Mouse (Mus musculus) erythroid progenitor cell, adult 5-6 weeks (primary cell): ENCODE measurements around the gene 1520401A03Rik. TPM values are rescaled to one million over a fixed set of nuclear protein-coding genes. Genes with fewer than 3 reads are reported as not detected.
A peak's percentile ranks its signal among the peaks of the same experiment; 100 is the strongest.
"Not testable (repeated sequence)": the region's sequence is repeated elsewhere in the genome, so short reads cannot be mapped to it uniquely, and the experiment has no call there.

Experiments used
- ATAC-seq: replicated peaks from 2 replicates; pipeline ENCODE4 v1.8.0; 2016; ENCODE audit warnings: moderate number of reproducible peaks, mild to moderate bottlenecking, moderate TSS enrichment, inconsistent platforms; ENCODE audit not compliant: poor library complexity, low FRiP score, severe bottlenecking
- total RNA-seq, 2 experiments: library from RNA; stranded (forward) in 1 of 2; stranded (reverse) in 1 of 2; fragments of 150-400 nt in 1 of 2; fragments of 186-747, 209-891 nt in 1 of 2; gene quantifications; 2 replicates each; pipeline versions ENCODE4 v1.2.3 to v1.2.4; 2015 to 2017; ENCODE audit warnings: low replicate concordance in 2 of 2

Gene 1520401A03Rik
- not detected in 2 replicates for total RNA-seq (2015; ENCODE audit: low replicate concordance)
- not detected in 2 replicates for total RNA-seq (2017; ENCODE audit: low replicate concordance)

DNA sequence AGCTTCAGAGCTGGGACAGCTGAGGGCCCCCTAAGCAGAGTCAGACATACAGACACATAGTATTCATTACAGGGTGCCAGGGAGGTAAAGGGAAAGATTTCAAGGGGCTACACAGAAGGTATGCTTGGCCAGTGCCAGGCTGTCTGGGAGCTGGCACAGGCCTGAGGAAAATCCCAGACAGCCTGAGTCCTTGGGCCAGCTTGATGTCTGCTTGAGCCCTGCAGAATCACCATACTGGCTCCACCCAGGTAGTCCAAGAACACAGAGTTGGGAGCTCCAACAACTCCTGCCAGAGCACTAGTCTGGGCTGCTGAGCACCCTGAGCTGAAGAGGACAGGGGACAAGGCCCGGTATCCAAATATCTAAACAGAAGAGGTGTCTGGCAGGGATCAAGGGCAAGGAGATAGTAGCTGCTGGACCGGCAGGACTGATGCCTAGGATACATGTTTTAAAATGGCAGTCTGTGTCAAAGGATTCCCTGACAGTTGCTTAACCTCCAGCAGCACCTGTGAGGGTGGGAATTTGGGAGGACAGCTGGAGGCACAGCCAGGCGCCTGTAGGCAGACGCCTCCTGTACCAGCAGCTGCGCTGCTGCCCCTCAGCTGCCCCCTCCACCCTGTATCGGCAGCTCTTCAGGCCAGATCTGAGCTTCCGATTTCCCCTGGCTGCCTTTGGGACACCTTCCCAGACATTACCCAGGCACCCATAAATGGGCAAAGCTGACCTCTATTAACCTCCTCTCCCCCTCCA lies at the start of gene 1520401A03Rik:
Gene 1520401A03Rik (minus strand): TSS at position 408 of the 750 bp plus-strand sequence.
- no peak for ATAC-seq

DNA sequence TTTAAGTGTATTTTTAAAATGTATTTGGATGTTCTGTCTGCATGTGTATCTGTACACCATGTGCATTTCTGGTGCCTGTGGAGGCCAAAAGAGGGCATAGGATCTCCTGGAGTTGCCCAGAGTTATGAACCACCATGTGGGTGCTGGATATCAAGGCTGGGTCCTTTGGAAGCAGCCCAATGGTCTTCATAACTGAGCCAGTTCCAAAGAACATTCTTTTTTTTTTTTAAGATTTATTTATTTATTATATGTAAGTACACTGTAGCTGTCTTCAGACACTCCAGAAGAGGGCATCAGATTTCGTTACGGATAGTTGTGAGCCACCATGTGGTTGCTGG lies 49.6 kb upstream of the 1520401A03Rik start:
- not testable (repeated sequence) for ATAC-seq

DNA sequence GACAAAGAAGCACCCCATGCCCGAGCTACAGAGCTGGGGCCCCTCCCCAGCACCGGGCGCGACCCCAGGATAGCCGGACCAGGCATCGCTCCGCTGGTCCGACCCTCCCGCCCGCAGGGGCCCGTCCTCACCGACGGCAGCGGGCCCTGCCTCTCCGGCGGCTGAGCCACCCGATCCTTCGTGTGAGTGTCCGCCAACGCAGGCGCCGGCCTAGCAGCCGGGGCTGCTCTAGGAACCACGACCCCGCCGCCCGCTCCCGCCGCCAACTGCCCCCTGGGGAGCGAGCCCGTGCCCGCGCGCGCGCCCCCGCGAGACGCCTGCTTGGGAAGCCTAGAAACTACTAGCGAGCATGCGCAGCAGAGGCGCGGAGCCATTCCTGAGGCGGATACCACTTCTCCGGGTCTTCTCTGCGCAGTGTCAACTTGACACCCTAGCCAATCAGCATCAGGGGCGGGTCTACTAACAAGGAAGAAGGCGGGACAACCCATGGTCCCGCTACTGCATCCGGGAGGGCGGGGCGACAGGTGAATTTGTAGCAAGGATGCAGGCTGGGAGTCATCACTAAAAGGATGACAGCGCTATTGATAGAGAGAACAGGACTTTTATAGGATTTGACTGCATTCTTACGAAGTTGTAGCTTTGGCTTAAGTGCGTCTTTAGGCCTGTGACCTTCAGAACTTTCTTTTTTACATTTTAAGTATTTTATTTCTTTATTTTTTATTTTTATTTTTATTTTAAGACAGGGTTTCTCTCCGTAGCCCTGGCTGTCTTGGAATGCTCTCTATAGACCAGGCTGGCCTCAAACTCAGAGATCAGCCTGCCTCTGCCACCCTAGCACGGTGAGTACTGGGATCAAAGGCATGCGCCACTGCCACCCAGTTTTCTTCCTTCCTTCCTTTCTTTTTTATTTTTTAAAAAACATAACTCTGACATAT lies 49.0 kb upstream of the 1520401A03Rik start, which contains the start of gene Flywch1:
Gene Flywch1 (minus strand): TSS at position 319 of the 935 bp plus-strand sequence.
- peak; percentile 99 for ATAC-seq

DNA sequence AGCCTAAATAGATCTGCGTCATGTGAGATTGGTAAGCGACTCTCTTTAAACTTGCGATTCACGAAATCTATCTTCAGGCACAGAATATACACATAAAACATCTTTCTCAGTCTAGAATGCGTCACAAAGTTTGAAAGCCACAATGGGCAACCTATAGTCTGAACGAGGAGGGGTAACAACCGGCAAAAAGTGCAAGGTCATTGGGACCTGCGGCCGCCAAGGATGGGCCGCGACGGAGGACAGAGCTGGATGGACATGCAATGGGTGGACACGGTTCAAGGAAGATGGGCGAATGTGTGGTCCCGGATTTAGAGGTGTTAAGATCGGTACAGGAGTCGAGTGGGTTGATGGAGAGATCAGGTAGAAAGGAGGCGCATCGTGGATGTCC lies 48.3 kb upstream of the 1520401A03Rik start:
- ATAC-seq = peak; percentile 54

DNA sequence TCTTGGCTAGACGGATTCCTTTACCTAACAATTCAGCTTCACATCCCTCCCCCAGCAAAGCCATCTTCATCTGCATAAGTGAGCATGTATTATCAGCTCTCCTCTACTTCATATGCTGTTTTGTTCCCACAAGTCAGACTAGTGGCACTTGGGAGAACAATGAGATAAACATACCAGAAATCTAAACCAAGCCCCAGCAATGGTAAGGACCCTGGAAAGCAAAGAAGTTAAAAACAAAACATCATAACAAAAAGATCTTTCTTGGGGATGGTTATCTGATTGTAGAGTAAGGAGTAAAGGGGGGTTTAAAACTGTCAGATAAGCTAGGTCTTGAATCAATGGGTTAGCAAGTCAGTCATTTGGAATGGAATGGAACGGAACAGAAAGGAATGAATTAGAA lies 47.9 kb upstream of the 1520401A03Rik start:
- no peak for ATAC-seq

DNA sequence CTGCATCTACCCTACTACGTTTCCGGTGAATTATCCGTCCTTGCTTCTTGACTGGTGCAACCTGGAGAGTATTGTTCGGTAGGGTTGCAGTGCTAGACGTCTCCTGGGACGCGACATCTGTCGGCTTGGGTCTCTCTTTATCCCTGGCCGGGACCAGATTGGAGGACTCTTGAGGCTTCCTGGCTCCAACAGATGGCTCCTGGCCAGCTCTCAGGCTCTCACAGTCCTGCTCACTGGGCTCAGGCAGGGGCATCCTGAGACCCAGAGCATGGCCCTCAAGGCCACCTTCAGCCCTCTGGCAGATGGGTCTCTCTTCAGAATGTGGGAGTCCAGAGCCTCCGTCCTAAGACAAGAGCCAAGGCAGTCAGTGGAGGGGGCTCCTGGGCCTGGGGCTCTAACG lies 40.4 kb upstream of the 1520401A03Rik start:
- no peak for ATAC-seq

DNA sequence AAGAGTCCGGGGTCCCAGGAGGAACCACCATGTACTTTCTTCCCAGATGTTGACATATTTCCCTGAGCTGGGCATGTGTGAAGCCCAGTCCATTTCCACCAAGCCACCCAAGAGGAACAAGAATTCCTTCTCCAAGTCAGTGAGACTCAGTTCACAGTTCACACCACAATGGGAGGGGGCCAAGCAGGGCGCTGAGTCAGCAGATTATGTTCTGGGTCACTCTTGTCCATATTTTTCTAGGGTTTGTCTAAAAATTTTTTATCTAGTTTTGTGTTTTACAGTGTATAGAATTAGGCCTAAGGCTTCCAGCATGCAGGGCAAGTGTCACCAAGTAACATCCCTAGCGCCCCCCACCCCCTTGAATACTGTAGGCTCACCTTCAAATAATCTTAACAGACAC lies 38.6 kb upstream of the 1520401A03Rik start:
- ATAC-seq = no peak

DNA sequence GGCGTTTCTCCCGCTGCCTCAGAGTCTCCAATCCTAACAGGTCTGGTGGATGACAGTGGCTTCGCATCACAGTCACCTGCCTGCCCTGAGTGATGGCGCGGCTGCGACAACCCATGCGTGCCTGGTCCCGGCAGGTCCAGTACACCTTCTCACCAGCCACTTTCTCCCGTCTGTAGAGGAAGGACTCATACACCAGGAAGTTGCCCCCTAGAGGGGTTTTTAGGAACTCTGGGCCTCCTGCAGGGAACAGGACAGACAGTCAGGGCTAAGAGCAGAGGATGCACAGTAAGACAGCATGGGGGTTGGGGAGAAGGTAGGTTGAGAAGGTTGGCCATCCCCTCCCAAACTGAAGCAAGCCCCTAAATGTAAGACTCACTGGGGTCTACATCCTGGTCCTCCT lies 37.6 kb upstream of the 1520401A03Rik start:
- ATAC-seq = no peak

DNA sequence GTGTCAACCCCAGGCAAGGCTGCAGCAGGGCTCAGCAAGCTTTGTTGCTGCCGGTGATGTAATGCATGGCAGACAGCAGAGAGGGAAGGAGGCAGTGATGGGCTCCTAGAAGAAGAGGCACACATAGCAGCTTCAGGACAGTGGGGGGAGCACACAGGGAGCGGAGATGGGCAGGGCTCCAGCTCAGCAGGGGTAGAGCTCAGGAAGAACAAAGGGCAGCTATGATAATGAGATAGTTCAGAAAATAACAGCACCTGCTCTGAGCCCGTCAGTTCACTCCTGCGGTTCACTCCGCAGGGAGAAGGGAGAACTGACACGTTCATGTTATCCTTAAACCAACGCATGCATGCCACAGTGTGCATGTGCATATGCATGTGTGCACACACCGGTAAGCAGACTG lies 36.2 kb upstream of the 1520401A03Rik start:
- ATAC-seq = no peak

DNA sequence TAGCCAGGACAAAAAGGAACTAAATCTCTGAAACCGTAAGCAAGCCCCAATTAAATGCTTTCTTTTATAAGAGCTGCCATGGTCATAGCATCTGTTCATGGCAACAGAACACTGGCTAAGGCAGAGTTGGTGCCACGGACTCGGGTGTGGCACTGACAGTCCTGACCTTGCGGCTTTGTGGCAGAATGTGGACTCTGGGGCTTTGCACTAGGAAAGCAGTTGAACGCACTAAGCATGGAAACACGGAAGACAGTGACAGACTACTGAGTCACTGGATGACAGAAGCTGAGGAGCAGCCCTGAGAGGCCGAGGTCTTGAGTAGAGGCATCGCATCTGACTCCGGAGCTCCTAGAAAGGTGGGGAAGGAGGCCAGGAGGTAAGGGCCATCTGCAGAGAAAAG lies 35.0 kb upstream of the 1520401A03Rik start:
- ATAC-seq = no peak

DNA sequence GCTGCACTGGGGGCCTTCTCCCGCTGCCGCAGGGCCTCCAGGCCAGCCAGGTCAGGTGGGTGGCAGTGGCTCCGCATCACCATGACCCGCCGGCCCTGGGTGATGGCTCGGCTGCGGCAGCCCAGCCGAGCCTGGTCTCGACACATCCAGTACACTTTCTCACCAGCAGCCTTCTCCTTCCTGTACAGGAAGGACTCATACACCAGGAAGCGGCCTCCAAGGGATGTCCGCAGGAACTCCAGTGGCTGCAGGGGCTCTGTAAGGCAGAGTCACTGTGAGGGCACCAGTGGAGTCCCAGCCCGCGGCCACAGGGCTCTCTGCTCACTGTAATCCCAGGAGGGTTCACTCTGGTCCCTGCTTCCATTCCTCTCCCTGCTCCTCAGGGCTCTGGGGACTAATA lies 33.1 kb upstream of the 1520401A03Rik start:
- no peak for ATAC-seq

DNA sequence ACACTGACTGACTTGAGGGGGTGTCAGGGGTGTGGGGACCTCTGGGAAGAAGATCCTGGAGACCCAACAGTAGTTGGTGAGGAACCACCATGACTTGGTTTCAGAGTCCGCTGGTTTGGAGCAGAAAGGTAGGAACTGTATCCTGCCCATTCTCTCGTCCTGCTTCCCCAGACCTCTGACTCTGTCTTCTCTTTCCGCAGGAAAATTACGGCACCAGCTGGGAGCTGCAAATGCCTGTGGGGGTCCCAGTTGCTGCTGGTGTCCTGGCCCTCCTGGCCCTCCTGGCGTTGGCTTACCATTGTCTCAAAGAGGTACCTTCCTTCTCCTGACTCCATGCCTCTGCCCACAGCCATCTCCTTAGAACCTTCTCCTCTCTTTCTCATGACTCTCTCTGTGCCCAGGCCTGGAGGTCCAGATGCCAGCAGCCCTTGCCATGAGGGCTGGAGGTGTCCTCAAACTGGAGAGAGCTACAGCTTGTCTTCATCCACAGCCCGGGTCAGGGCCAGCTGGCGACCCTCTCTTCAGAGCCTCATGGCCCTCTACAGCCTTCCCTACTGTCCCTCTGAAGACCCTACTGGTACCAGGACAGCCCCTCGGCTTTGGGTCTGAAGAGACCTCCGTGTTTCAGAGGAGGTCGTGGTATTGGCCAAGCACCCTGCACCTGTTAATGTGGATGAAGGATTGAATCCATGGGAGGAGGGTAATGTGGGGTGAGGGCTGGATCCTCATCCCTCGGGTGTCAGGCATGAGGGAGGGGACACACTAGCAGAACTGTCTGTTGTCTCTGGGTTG lies 27.0 kb upstream of the 1520401A03Rik start:
- ATAC-seq = no peak

DNA sequence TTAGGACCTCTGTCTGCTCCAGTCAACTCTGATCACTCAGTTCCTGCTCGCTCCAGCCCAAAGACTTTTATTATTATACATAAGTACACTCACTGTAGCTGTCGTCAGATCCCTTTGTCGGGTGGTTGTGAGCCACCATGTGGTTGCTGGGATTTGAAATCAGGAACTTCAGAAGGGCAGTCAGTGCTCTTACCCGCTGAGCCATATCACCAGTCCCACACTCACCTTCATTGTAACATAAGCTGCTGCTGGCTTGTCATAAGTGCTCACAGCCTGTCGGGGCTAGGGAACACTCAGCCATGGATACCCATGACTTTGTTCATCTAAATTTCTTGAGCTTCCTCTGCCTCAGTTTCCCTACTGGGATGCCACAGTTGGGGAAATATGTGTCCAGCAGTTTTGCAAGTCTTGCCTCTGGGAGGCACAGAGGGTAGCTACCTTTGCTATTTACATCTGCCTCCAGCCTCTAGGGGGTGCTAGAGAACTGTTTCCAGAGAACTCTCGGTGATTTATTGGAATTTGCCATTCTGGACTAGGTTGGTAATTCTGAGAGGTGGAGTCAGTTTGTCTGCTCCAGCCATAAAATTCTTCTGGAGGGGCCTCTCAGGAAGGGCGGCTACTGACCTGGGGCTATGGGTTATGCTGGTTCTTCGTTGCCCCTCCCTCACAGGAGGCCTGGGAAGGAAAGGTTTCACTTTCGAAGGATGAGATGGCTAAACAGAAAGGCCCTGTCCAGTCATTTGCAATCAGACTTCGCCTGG lies 26.2 kb upstream of the 1520401A03Rik start:
- peak; percentile 74 for ATAC-seq

DNA sequence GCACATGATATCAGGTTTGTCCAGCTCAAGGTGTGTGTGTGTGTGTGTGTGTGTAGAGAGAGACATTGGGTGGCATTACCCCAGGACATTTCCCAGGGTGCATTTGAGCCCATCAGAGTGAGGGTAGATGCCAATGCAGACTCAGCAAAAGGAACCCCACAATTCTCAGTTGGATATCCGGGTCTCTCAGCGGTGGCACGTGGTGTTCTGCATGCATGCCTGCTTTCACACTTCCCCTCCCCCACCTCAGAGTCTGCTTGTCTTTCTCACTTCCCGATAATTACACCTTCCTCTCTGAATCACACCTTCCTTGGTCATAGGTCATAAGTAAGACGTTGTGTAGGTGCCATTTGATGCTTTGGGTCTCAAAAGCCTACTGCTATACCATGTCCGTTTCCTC lies 25.4 kb upstream of the 1520401A03Rik start:
- no peak for ATAC-seq

DNA sequence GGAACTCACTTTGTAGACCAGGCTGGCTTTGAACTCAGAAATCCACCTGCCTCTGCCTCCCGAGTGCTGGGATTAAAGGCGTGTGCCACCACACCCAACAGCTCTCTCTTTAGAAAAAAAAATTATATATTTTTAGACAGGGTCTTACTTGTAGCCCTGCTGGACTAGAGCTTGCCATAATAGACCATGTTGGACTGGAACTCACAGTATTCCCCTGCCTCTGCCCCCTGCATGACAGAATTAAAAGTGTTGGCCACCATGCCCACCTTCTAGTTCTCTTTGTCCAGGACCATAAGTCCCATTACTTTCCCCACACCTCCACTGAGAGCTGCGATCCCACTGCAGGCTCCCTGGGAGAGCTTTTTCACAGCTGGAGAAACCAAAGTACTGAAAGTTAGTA lies 24.9 kb upstream of the 1520401A03Rik start:
- ATAC-seq = no peak

DNA sequence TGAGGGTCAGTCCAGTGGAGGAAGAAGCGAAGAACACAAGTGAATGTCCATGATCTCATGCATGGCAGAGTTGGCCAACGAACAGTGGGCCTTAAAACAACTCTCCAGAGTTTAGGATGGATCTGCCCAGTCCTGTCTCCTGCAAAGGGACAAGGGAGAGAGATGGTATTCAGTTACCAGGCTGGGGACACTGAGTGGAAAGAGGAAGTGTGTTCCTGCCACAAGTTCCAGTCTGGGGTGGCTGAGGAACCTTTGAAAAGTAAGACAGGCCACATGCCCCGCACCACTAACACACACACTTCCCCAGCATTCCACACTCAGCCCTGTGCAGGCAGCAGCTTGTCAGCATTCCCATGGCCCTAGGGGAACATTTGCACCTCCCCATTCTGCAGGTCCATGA lies 24.2 kb upstream of the 1520401A03Rik start:
- ATAC-seq = no peak

DNA sequence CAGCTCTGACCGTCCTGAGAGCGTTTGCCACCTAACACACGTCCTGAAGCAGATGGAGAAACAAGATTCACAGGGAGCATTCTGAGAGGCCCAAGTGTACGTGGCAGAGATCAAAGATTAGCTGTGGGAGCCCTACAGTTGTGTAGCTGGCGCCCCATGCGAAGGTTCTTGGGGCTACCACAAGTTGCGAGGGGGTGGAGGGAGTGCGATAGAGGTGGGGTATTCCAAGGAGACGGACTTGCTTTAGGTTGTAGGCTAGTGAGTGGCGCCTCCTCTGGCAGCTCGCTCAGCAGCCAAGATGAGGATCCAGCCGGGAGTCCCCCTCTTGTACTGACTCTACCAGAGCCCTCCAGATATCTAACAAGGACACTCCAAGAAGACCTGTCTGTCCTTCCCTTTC lies 23.7 kb upstream of the 1520401A03Rik start:
- ATAC-seq = no peak

DNA sequence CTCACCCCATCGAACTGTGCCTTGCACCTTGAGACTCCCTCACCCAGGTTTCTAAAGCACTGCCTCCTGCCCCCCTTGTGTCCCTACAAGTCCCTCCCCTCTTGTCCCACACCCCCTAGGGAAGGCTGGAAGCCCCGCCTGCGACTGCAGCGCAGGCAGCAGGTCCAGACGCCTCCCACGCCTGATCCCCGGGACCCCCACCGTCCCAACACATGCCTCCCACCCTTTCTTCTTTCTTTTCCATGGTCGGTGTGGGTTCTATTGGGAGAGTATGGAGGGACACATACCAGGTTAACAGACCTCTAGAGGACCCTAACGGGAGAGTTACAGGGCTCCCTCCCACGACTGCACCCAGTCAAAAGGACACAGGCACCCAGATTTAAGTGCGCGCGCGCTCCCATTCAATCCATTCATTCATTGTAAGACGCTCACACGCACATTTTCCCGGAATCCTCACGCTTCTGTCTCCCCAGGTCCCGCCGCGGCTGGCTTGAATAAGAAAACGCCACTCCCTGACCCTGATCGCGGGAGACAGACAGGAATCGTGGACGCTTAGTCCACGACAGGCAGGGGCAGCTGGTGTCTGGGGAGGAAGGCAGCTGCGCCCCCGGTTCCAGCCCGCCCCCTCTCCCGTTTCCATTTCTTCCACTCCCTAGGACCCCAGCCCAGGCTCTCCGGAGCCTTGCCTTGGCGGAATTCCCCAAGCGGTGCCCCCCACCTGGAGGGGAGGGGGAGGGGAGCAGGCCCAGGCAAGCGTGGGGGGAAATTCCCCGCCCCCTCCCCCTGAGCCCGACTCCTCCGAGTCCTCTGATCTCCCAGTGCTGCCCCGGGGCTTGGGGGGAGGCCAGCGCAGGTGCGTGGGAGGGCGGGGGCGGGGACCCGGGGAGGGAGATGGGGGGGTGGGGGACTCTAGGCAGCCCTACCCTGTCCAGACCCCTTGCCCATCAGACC lies 23.0 kb upstream of the 1520401A03Rik start, which contains the start of gene Kremen2:
Gene Kremen2 (minus strand): TSS at position 533 of the 951 bp plus-strand sequence.
- ATAC-seq = no peak
